Mouse (Mus musculus) bone marrow, adult 2 months (tissue): ENCODE measurements around the gene Igfbp2. TPM values are rescaled to one million over a fixed set of nuclear protein-coding genes. Genes with fewer than 3 reads are reported as not detected.

Experiments used
- H3K27ac ChIP-seq: fragments of 200-500 bp; 2 replicates; pipeline ENCODE4 v1.5.1; 2012; ENCODE audit warnings: low read depth, mild to moderate bottlenecking, control low read depth, inconsistent platforms, low read length; ENCODE audit not compliant: control insufficient read depth, poor library complexity, insufficient read depth
- H3K4me1 ChIP-seq: fragments of 200-500 bp; 2 replicates; pipeline ENCODE4 v1.6.1; 2011; ENCODE audit warnings: low read length; ENCODE audit not compliant: control insufficient read depth, insufficient read depth
- H3K4me3 ChIP-seq: fragments of 200-500 bp; replicated peaks from 2 replicates; pipeline ENCODE3; 2011; ENCODE audit warnings: mild to moderate bottlenecking, low read depth, low read length, control low read depth; ENCODE audit not compliant: control insufficient read depth
- CTCF ChIP-seq: fragments of 200-500 bp; IDR thresholded peaks from 2 replicates; pipeline ENCODE4 v1.5.1; 2011; ENCODE audit warnings: low read length, control low read depth; ENCODE audit not compliant: control insufficient read depth, insufficient read depth
- POLR2A ChIP-seq: fragments of 200-500 bp; IDR thresholded peaks from 2 replicates; pipeline ENCODE4 v1.6.1; 2011; ENCODE audit warnings: low read depth, mild to moderate bottlenecking, control low read depth, low read length, borderline replicate concordance; ENCODE audit not compliant: control insufficient read depth
- WGBS: fragments of 180-500 bp; shearing (Covaris S2); methylation state at CpG from one replicate; pipeline ENCODE4 v1.1.7; 2018; 5-methylcytosine and 5-hydroxymethylcytosine counted together
- polyA plus RNA-seq: library from polyadenylated mRNA; stranded (reverse); fragments of >200 nt; gene quantifications from 2 replicates; pipeline ENCODE4 v1.2.4, GENCODE M21; 2011; ENCODE audit warnings: low replicate concordance; ENCODE audit not compliant: missing spikeins, insufficient read depth, insufficient read length

Igfbp2 gene
- polyA plus RNA-seq, 1 experiment = 9.5 TPM

DNA sequence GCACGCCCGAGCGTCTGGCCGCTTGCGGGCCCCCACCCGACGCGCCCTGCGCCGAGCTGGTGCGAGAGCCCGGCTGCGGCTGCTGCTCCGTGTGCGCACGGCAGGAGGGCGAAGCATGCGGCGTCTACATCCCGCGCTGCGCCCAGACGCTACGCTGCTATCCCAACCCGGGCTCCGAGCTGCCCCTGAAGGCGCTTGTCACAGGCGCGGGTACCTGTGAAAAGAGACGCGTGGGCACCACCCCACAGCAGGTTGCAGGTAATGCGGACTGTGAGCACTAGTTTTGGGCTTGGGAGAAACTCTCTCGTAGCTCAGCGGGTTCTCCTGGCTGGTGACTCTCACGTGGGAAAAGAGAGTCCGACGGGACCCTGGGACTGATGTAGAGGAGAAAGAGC is 401 bp downstream of the Igfbp2 start:
- 1% methylated on average over 37 of the region's 37 CpGs for WGBS
- Histone ChIP-seq H3K27ac (no peak overlapping the region), H3K4me1 (no peaks in the 10 kb centered on the region), H3K4me3 (no peak overlapping the region)
- TF ChIP-seq POLR2A (no peak), CTCF (no peak)

DNA sequence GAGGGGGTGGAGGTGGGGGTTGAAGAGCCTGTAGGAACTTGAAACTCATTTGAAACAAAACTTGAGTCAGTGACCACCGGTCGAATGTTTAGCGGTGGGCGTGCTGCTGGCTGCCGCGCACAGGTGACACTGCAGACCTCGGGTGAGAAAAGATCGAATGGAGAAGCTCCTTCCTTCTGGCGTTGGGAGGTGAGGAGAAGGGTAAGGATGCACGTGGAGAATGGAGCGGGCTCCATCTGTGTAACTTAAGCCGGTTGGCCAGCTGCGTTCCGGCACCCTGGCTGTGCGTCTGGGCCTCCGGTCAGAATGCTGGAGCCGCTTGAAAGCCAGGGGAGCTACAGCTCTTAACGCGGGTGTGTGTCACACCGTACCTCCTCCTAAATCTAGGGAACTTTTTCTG is 983 bp downstream of the Igfbp2 start:
- no peak overlapping the region for H3K4me3 ChIP-seq
- no peaks in the 10 kb centered on the region for H3K4me1 ChIP-seq
- WGBS = 3% methylated on average over 20 of the region's 20 CpGs
- no peak overlapping the region for H3K27ac ChIP-seq
- TF ChIP-seq CTCF (no peak), POLR2A (no peak)

DNA sequence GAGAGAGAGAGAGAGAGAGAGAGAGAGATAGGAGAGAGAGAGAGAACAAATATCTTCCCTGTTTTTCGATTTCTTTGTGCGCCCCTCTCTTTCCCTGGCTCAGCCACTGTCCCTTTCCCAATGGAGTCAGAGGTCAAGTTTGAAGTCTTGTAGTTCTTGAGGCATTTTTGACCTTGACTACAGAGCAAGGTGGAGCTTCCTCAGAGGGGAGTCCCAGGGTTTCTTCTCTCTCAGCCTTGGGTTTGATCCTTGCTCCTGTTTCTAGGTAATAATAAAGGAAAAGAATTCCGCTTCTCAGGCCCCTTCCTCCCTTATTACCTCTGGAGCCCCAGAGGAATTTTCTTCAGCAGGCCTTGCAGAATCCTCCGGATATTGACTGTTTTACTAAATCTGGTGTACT is 1.6 kb downstream of the Igfbp2 start:
- no peaks in the 10 kb centered on the region; the same call in none of the 2 replicates for H3K4me1 ChIP-seq
- H3K4me3 ChIP-seq = no peak overlapping the region
- TF ChIP-seq CTCF = no peak
- TF ChIP-seq POLR2A = no peak
- no peak overlapping the region for H3K27ac ChIP-seq
- 18% methylated on average over 4 of the region's 4 CpGs for WGBS

DNA sequence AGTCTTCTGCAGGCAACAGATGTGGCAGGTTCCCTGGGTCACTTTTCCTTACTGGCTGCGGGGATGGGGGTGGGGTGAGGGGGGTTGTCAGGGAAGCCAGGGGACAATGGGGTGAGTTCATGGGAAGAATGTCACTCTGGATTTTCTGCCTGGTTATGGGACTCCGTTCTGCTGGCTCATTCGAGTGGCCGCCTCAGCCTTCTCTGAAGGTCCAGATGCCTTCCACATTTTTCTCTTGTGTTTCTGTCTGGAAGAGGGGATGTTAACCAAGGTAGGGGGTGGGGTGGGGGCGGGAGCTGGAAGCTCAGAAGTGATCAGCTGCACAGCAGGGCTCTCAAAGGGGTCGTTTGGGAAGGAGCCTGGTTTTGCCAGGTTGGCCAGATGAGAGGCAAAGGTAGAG is 2.1 kb downstream of the Igfbp2 start:
- Histone ChIP-seq H3K4me3 (no peak overlapping the region), H3K27ac (no peak overlapping the region), H3K4me1 (no peaks in the 10 kb centered on the region; the same call in none of the 2 replicates)
- TF ChIP-seq CTCF (no peak), POLR2A (no peak)
- WGBS = 17% methylated on average over 6 of the region's 6 CpGs

DNA sequence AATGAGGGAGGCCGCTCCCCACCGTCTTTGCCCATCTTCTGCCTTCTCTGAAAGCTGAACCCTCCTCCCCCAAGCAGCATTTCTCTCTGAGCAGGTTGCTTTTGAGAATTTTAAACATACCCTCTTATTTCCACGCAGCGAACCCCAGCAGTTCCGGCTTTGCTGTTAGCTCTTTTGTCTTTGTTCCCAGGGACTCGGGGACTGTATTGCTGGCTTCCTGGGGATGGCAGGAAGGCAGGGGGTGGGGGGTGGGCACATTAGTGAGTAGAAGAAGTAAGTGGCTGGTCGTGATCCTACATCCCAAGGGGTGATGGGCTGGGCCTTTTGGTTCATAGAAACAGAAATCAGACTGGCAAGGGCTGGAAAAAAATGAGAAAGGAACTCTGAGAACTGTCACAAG is 2.6 kb downstream of the Igfbp2 start:
- no peak overlapping the region for H3K4me3 ChIP-seq
- H3K27ac ChIP-seq = no peak overlapping the region
- TF ChIP-seq POLR2A = no peak
- no peak for TF ChIP-seq CTCF
- H3K4me1 ChIP-seq = no peaks in the 10 kb centered on the region; the same call in none of the 2 replicates
- 15% methylated on average over 7 of the region's 7 CpGs for WGBS

DNA sequence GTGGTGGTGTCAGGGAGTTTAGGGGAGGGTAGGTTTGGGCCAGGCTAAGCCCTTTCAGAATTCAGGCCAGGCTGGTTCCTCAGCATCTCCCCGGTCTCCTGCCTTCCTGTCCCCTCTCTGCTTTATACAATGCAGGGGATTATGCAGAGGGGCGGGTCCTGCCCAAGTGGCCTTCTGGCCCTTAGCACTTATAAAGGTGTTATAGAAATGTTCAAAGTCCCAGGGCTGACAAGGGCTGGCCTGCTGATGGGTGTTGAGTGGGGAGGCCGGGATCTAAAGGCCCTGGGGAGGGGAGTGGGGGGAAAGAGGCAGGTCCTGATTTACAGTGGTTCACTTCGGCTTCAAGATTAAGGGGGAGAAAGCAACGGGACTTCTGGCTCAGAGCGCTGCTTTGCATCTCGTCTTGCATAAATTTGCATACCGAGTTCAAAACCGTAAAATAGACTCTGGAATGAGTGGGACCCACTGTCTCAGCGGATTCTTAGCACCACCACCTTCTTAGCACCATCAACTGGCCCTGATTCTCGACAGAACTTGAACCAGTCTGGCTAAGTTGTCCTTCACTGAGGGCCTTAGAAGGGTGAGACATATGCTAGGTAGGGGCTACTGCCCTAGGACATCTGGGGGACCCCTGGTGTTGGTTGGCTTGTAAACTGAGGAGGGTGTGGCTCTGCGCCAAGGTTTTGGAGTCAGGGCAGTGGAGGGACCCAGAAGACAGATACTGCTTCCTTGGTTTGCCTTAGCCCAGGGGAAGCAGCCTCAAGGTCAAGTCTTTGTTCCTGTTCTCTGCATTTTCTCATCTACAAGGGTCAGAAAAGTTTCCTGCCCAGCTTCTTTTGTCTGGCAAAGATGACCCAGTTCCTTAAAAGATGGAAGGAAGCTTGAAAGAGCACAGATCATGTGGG is 3.4 kb downstream of the Igfbp2 start:
- TF ChIP-seq POLR2A (no peak), CTCF (no peak)
- no peaks in the 10 kb centered on the region; the same call in none of the 2 replicates for H3K4me1 ChIP-seq
- H3K27ac ChIP-seq = no peak overlapping the region
- H3K4me3 ChIP-seq = no peak overlapping the region
- 36% methylated on average over 12 of the region's 12 CpGs for WGBS

DNA sequence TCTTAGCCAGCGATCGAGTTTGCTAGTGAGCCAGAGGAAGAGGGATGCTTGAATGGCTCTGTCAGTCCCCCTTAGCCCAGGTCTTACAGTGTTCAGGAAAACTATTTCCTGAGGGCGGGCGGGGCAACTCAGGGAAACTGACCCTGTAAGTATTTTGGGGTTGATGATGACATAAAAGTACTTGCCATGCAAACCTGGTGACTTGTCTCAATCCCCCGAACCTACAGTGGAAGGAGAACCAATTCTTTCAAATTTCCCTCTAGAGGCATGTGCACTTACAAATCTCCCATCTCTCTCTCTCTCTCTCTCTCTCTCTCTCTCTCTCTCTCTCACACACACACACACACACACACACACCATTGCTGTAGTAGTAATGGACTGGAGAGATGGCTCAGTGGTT is 4.5 kb downstream of the Igfbp2 start:
- no peak overlapping the region for H3K4me3 ChIP-seq
- WGBS = 83% methylated on average over 5 of the region's 5 CpGs
- TF ChIP-seq CTCF = no peak
- no peak for TF ChIP-seq POLR2A
- H3K4me1 ChIP-seq = no peaks in the 10 kb centered on the region; the same call in none of the 2 replicates
- no peak overlapping the region for H3K27ac ChIP-seq

DNA sequence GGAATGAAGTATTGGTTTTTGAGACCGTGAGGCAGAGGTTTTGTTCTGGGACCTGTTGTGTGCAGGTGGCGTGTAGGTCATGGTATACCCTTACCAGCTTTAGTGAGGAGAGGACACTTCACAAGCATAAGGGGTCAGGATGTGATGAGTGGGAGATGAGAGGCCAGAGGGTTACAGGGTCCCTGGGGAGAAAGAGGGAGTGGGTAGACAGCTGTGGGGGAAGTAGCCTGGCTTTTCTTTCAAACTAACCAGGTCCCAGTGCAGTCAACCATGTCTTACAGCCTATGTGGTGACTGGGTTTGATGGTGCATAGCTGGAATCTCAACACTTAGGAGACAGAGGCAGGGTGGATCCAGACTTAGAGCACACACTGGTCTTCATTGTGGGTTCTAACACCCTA is 6.2 kb downstream of the Igfbp2 start:
- 66% methylated on average over 2 of the region's 2 CpGs for WGBS
- TF ChIP-seq CTCF (no peak), POLR2A (no peak)
- no peak overlapping the region for H3K27ac ChIP-seq
- H3K4me3 ChIP-seq = no peak overlapping the region
- no peaks in the 10 kb centered on the region; the same call in none of the 2 replicates for H3K4me1 ChIP-seq

DNA sequence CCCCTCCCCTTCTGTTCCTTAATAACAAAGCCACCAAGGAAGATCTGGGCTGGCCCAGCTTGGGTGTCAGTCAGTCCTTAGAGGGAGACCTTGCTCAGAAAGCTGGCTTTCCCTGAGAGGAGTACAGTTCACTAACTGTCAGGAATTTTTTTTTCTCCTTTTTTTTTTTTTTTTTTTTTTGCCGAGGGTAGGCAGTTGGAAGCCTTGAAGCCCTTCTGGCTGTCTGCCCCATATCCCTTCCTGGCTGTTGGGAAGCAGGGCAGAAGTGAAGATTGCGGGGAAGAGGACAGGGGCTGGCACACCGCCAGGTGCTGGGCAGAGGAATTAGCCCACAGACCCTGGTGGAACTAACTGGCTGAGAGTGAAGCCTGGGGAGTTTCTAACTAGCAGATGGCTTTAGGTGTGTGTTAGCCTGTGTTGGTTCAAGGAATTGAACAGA is 8.4 kb downstream of the Igfbp2 start:
- TF ChIP-seq CTCF (no peak), POLR2A (no peak)
- H3K4me1 ChIP-seq = no peaks in the 10 kb centered on the region; the same call in none of the 2 replicates
- 65% methylated on average over 3 of the region's 3 CpGs for WGBS
- no peak overlapping the region for H3K27ac ChIP-seq
- no peak overlapping the region for H3K4me3 ChIP-seq
